Mouse (Mus musculus) c-Kit-positive CD71-positive TER-119-positive erythroid progenitor cells, embryonic 14.5 days (primary cell): ENCODE results near the gene Adap2.
A peak's percentile ranks its signal among the peaks of the same experiment; 100 is the strongest.
"Not testable (repeated sequence)": the region's sequence is repeated elsewhere in the genome, so short reads cannot be mapped to it uniquely, and the experiment has no call there.

ENCODE experiments used
- DNase-seq: peaks from one replicate; pipeline ENCODE4 v3.0.0-alpha.2; 2013; ENCODE audit warnings: low spot score

Adap2 gene

DNA sequence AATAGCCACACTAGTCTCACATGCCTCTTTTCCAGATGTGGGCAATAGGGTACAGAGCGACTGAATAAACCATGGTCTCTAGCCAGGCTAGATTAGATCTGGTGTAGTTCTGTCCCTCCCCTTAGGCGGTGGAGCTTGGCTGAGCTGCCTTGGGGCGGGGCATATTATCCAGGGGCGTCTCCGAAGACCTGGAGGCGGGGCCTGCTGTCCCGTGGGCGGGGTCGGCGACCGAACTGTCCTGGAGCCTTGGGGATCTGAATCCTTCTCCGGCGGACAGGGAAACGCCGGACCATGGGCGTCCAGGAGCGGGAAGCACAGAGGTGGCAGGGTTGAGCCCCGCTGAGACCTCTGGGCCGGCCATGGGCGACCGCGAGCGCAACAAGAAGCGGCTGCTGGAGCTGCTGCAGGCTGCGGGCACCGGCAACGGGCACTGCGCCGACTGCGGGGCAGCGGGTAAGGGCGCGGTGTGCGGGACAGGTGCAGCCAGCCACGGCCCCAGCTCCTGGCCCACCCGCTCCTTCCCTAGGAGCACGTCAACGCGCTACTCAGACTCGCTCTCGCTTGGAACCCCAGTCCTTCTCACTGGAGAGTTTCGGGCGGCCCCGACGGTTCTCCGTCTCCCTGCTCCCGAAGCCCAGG is at the start of gene Adap2:
TSS of gene Adap2 (plus strand) at position 249 of the 639 bp plus-strand sequence.
- DNase-seq: peak; percentile 80

DNA sequence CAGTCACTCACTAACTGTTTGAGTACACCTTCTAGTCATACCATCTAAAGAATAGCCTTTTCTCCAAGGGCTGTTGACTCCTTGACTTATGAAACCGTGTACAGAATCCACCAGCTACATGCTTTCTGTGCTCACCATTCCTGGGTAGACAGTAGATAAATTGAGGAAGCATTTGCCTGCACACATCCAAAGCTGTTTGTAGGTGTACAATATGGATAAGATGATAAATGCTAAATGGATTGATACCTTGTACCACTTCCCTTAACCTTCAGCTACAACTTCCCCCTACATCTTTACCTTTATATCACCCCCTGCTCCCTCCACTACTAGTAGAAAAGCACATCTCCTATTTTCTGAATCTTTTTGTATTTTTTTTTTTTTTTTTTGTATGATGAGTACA is 49.5 kb upstream of the Adap2 start:
- DNase-seq: no peak

DNA sequence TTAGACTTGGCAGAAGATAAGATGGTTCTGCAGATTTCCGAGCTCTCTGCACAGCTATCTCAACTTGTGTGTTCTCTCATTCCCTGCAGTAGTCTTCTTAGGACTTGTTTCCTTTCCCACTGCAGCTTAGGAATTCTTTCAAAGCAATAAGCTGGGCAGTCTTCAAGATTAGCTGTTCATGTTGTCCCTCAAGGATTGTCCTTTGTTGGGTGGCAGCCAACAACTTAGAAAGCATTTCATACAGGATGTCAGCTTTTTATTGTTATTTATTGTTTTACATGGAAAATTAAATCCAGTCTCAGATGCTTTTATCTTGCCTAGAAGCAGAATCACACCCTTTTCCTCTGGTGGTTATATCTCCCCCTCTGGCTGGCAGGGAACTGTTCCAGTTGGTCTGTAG is 37.5 kb upstream of the Adap2 start:
- no peak for DNase-seq

- DNase-seq: no peak
Observed at GRCm38 (mm10) chr11:80132050-80132449, 21.9 kb upstream of the Adap2 start.

GRCm38 (mm10) chr11:80134744-80135143 is 19.2 kb upstream of the Adap2 start:
- no peak for DNase-seq

GRCm38 (mm10) chr11:80135954-80136683 is 17.8 kb upstream of the Adap2 start:
- no peak for DNase-seq

GRCm38 (mm10) chr11:80136786-80137185 is 17.1 kb upstream of the Adap2 start:
- DNase-seq: no peak

- no peak for DNase-seq
Observed at GRCm38 (mm10) chr11:80137773-80138172, 16.1 kb upstream of the Adap2 start.

DNA sequence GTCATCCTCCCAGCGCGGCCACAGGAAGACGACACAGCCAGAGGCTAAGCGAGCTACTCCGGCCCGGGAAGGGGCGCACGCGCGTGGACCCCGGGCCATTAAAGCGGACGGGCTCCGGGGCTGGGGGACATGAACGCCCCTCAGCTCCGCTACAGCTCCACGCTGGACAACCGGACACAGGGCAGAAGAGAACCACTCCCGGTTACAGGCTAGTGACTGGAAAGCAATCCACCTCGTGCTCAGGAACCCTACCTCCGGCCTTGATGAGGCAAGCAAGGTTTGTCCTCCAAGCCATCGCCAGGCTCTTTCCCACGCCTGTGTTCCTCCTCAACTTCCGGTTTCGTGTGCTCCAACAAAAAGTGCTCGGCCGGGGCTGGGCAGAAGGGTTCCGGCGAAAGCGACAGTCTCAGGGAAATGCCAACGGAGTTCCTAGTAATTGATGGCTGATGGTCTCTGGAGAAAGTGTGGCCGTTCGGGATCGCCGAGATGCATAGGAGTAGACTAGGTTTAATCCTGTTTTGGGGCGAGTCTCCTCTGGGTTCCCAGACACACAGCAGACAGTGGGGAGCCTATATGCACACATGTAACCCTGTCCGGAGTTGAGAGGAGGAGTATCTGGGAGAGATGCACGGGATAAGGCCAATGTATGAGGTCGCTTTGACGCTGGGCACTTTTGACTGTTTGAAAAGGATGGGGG is 11.9 kb upstream of the Adap2 start, which contains the start of gene Tefm:
TSS of gene Tefm (minus strand) at position 351 of the 697 bp plus-strand sequence.
- peak; percentile 83 for DNase-seq

GRCm38 (mm10) chr11:80142872-80143271 is 11.0 kb upstream of the Adap2 start:
- DNase-seq: no peak

- DNase-seq: no peak
Observed at GRCm38 (mm10) chr11:80145787-80146275, 8.1 kb upstream of the Adap2 start.

GRCm38 (mm10) chr11:80147748-80148147 is 6.2 kb upstream of the Adap2 start:
- DNase-seq: no peak

DNA sequence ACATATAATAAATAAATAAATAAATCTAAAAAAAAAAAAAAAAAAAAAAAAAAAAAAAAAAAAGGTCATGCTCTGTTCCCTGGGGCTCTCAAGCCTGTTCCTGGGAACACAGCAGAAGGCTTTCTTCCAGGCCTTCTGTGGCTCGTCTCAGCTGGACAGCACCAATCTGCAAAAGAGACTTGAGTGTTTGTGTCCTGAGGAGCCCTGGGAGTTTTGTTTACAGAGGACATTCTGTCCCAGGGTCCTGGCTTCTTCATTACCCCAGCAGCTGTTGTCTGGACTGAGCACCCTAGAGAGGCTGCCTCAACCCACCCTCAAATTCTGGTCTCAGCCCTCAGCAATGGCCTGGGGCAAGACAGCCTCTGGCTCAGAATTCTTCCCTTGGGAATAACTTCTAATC is 5.6 kb upstream of the Adap2 start:
- no peak for DNase-seq

GRCm38 (mm10) chr11:80148974-80149373 is 4.9 kb upstream of the Adap2 start:
- not testable (repeated sequence) for DNase-seq

GRCm38 (mm10) chr11:80149412-80150023 is 4.4 kb upstream of the Adap2 start:
- no peak for DNase-seq

DNA sequence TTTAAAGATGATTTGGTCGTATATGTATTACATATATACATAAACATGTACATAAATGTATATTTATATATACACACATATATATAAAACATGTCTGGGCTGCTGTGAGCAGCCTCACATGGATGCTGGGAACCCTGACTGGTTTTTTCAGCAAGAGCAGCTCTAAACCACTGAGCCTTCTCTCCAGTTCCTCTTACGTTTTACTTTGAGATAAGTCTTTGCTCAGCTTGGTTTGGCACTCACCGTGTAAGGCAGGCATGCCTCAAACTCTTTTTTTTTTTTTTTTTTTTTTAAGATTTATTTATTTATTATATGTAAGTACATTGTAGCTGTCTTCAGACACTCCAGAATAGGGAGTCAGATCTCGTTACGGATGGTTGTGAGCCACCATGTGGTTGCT is 3.3 kb upstream of the Adap2 start:
- DNase-seq: no peak

DNA sequence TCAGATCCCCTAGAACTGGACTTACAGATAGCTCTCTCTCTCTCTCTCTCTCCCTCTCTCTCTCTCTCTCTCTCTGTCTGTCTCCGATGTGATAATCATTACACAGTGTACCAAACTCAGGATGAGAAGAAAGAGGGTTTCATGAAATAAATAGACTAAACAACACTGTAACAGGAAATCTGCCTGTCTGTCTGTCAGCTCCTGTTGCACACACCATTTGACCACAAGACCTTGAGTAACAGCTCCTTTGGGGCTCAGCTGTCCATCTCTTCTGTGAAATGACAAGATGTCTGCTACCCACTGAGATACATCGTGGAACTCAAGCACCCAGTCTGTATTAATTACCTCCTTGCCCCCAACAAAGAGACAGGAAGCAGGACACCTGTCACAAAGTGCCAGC is 2.4 kb upstream of the Adap2 start:
- no peak for DNase-seq

DNA sequence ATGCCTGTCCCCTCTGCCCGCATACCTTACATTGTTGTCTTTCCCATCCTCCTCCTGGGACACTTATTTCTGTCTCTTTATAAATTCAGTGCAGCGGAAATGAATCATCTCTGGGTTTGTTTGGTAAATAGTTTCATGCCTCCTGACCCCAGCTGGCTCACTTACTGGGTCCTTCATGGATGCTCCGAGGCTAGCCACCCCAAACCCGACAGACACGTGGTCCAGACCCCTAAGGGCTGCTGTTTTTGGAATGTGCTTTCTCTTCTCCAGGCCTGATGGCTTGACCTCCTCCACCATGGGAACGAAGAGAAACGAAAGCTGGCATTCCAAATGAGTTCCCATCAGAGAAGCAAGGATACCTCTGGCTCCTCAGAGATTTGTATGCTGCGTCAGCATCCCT is 1.5 kb upstream of the Adap2 start:
- DNase-seq: no peak

DNA sequence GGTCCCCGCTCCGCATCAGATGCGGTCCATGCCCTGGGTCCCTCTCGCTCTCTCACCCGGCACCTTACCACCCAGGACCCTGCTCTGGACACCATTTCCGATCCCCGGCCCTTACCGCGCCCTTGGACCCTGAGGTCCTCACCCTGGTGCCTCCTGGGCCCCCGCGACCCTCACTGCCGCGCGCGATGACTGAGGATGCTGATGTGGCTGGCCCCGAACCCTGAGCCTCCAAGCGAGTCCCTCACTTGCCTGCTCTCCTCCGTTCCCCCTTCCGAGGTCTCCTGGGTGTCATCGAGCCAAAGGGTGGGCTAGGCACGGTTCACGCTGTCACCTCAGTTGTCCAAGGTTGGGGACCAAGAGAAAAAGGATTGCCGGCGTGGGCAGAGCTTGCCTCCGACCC is 596 bp downstream of the Adap2 start:
- no peak for DNase-seq

DNA sequence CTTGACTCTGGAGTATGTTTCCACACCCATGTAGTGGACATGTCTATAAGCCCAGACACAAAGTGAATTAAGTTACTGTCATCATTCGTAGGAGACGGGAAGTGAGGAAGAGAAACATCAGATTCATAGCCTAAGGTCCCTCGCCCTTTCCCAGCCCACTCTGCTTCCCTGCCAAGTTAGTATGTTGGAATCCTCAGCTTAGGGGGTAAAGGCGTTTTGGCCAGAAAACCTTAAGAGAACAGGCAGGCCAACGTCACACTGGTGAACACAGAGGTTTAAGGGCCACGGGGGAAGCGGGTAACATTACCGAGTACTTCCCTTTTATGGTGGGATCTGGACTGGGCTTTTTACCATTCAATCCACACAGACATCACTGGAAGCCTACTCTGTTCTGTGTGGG is 1.6 kb downstream of the Adap2 start:
- no peak for DNase-seq

DNA sequence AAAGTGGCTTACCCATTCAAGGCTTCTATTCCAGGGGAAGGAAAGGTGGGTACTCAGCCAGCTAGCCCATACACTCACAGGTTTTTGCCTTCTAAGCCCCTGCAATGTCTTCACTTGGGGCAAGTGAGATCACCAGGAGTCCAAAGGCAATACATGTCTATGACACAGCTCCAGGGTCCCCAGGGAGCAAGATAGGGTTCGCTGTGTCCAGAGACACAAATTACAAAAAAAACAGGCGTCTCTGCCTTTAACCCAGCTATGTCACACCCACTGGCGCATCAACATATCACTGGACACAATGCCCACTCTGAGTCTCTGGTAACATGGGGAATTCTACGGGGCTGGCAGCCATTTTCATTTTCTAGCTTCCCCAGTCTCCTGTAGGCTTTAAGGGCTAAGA is 2.1 kb downstream of the Adap2 start:
- DNase-seq: no peak

- DNase-seq: no peak
Observed at GRCm38 (mm10) chr11:80156841-80157240, 2.9 kb downstream of the Adap2 start.

- no peak for DNase-seq
Observed at GRCm38 (mm10) chr11:80159018-80159417, 5.1 kb downstream of the Adap2 start.
